Mouse (Mus musculus) kidney, postnatal 25 days (tissue): ENCODE results near the gene Eif3k.
"Not testable (repeated sequence)": the region's sequence is repeated elsewhere in the genome, so short reads cannot be mapped to it uniquely, and the experiment has no call there.

Experiments used
- DNase-seq, 2 experiments: peaks; one replicate each; pipeline ENCODE4 v3.0.0; 2021; ENCODE audit warnings: mixed read lengths in 2 of 2

Eif3k gene

GRCm38 (mm10) chr7:28984452-28984851 is 2.8 kb upstream of the Eif3k start:
- no peak for DNase-seq

- DNase-seq, result no peak
Observed at GRCm38 (mm10) chr7:28983849-28984248, 2.2 kb upstream of the Eif3k start.

- DNase-seq, result peak in 1 of 2 experiments; percentile 44
Observed at GRCm38 (mm10) chr7:28983141-28983564, 1.5 kb upstream of the Eif3k start.

GRCm38 (mm10) chr7:28982274-28983013 is 780 bp upstream of the Eif3k start:
- DNase-seq, result peak in 1 of 2 experiments; percentile 57

GRCm38 (mm10) chr7:28977556-28977955 is 4.1 kb downstream of the Eif3k start:
- DNase-seq, result peak; percentile 81 to 89

GRCm38 (mm10) chr7:28973025-28973424 is 8.6 kb downstream of the Eif3k start:
- peak in 1 of 2 experiments; percentile 44 for DNase-seq

- DNase-seq, result peak; percentile 84 to 90
Observed at GRCm38 (mm10) chr7:28972542-28972985, 9.1 kb downstream of the Eif3k start.

- DNase-seq, result peak; percentile 56 to 78
Observed at GRCm38 (mm10) chr7:28971770-28972269, 9.8 kb downstream of the Eif3k start.

- no peak for DNase-seq
Observed at GRCm38 (mm10) chr7:28971029-28971428, 10.6 kb downstream of the Eif3k start.

GRCm38 (mm10) chr7:28969672-28970394 is 11.8 kb downstream of the Eif3k start:
- peak; percentile 39 to 76 for DNase-seq

GRCm38 (mm10) chr7:28969271-28969670 is 12.4 kb downstream of the Eif3k start:
- DNase-seq, result no peak

GRCm38 (mm10) chr7:28968120-28968519 is 13.5 kb downstream of the Eif3k start:
- not testable (repeated sequence) for DNase-seq

GRCm38 (mm10) chr7:28966751-28967505 is 14.7 kb downstream of the Eif3k start:
- peak in 1 of 2 experiments; percentile 42 for DNase-seq

GRCm38 (mm10) chr7:28966181-28966580 is 15.5 kb downstream of the Eif3k start:
- DNase-seq, result no peak

GRCm38 (mm10) chr7:28965346-28965840 is 16.3 kb downstream of the Eif3k start:
- no peak for DNase-seq

- no peak for DNase-seq
Observed at GRCm38 (mm10) chr7:28963399-28963923, 18.2 kb downstream of the Eif3k start.

- DNase-seq, result peak; percentile 99 to 100
Observed at GRCm38 (mm10) chr7:28961927-28962670, 19.6 kb downstream of the Eif3k start, which contains the start of gene Actn4. Gene Actn4 (minus strand): TSS chr7:28962340.

- DNase-seq, result no peak
Observed at GRCm38 (mm10) chr7:28961584-28961926, 20.1 kb downstream of the Eif3k start.

- peak; percentile 32 to 70 for DNase-seq
Observed at GRCm38 (mm10) chr7:28960354-28961046, 21.2 kb downstream of the Eif3k start.

GRCm38 (mm10) chr7:28959505-28960045 is 22.1 kb downstream of the Eif3k start:
- peak; percentile 19 to 53 for DNase-seq

GRCm38 (mm10) chr7:28958770-28959169 is 22.9 kb downstream of the Eif3k start:
- no peak for DNase-seq
